Mouse (Mus musculus) hindbrain, embryonic 14.5 days (tissue): ENCODE results near the gene Sh3rf3. TPM values are rescaled to one million over a fixed set of nuclear protein-coding genes. Genes with fewer than 3 reads are reported as not detected.

Experiments used
- ATAC-seq: fragments of 200-750 bp; cut with Nextera tagmentation; 2 replicates; pipeline ENCODE4 v1.8.0; 2017; ENCODE audit warnings: moderate number of reproducible peaks, mild to moderate bottlenecking, moderate TSS enrichment, moderate library complexity; ENCODE audit not compliant: low FRiP score
- DNase-seq: peaks from one replicate; pipeline ENCODE4 v3.0.0-alpha.2; 2015; ENCODE audit warnings: low spot score
- H3K27ac ChIP-seq: fragments of 300-500 bp; sonication (generic); 2 replicates; pipeline ENCODE4 v1.5.1; 2014; ENCODE audit warnings: mild to moderate bottlenecking, moderate library complexity
- H3K27me3 ChIP-seq: fragments of 300-500 bp; sonication (generic); 2 replicates; pipeline ENCODE4 v1.6.1; 2014; ENCODE audit warnings: mild to moderate bottlenecking, low read length, mixed read lengths; ENCODE audit not compliant: control insufficient read depth, insufficient read depth
- H3K36me3 ChIP-seq: fragments of 300-500 bp; sonication (generic); replicated peaks from 2 replicates; pipeline ENCODE4 v1.6.1; 2014; ENCODE audit not compliant: control insufficient read depth, insufficient read depth
- H3K4me1 ChIP-seq: fragments of 300-500 bp; sonication (generic); replicated peaks from 2 replicates; pipeline ENCODE4 v1.6.1; 2014; ENCODE audit warnings: antibody characterized with exemption, low read length, mixed read lengths; ENCODE audit not compliant: control insufficient read depth, insufficient read depth
- H3K4me2 ChIP-seq: fragments of 300-500 bp; sonication (generic); replicated peaks from 2 replicates; pipeline ENCODE4 v1.6.1; 2014; ENCODE audit warnings: mild to moderate bottlenecking, moderate library complexity
- H3K4me3 ChIP-seq: fragments of 300-500 bp; sonication (generic); replicated peaks from 2 replicates; pipeline ENCODE4 v1.5.1; 2014; ENCODE audit warnings: mild to moderate bottlenecking, low read length
- H3K9ac ChIP-seq: fragments of 300-500 bp; sonication (generic); 2 replicates; pipeline ENCODE4 v1.6.1; 2014
- H3K9me3 ChIP-seq: fragments of 300-500 bp; sonication (generic); 2 replicates; pipeline ENCODE4 v1.6.1; 2016; ENCODE audit warnings: low read length; ENCODE audit not compliant: control insufficient read depth
- WGBS: fragments of 180-500 bp; shearing (Covaris S2); extraction: QIAGEN DNeasy Blood & Tissue Kit; methylation state at CpG from one replicate; pipeline ENCODE4 v1.1.7; 2014; 5-methylcytosine and 5-hydroxymethylcytosine counted together
- polyA plus RNA-seq: library from polyadenylated mRNA; unstranded; fragments of >200 nt; fragmentation: Nextera tagmentation; extraction: Ambion mirVana; gene quantifications from 2 replicates; pipeline ENCODE4 v1.2.1, GENCODE M21; 2014

Sh3rf3 gene
- polyA plus RNA-seq, 1 experiment from 2014 or later = 5.2 TPM

- Histone ChIP-seq H3K9me3 (no peaks in the 10 kb centered on the region), H3K9ac (no peak overlapping the region), H3K4me2 (no peak overlapping the region), H3K4me1 (no peaks in the 10 kb centered on the region), H3K27me3 (no peaks in the 10 kb centered on the region), H3K27ac (no peak overlapping the region), H3K4me3 (no peak overlapping the region), H3K36me3 (no peaks in the 10 kb centered on the region)
- no peak for DNase-seq
- ATAC-seq = peak; percentile 37; the same call in 1 of the 2 replicates
- WGBS = 38% methylated on average over 2 of the region's 2 CpGs
Observed at GRCm38 (mm10) chr10:58864735-58865134, 51.6 kb downstream of the Sh3rf3 start.

- no peak for ATAC-seq
- Histone ChIP-seq H3K4me2 (no peak overlapping the region), H3K36me3 (no peaks in the 10 kb centered on the region), H3K4me1 (peaks cover 12% of the 10 kb centered on the region; the same call in 1 of the 2 replicates), H3K27ac (no peak overlapping the region), H3K9ac (no peak overlapping the region), H3K27me3 (no peaks in the 10 kb centered on the region), H3K9me3 (no peaks in the 10 kb centered on the region), H3K4me3 (no peak overlapping the region)
- DNase-seq = no peak
- WGBS = 84% methylated on average over 2 of the region's 2 CpGs
Observed at GRCm38 (mm10) chr10:58867536-58867935, 54.4 kb downstream of the Sh3rf3 start.

- H3K4me3 ChIP-seq = no peak overlapping the region
- no peak overlapping the region for H3K9ac ChIP-seq
- DNase-seq = no peak
- H3K4me2 ChIP-seq = no peak overlapping the region
- peaks cover 12% of the 10 kb centered on the region; the same call in 1 of the 2 replicates for H3K4me1 ChIP-seq
- WGBS = 98% methylated on average over 1 of the region's 1 CpGs
- no peaks in the 10 kb centered on the region for H3K27me3 ChIP-seq
- ATAC-seq = no peak
- no peak overlapping the region for H3K27ac ChIP-seq
- no peaks in the 10 kb centered on the region for H3K9me3 ChIP-seq
- H3K36me3 ChIP-seq = no peaks in the 10 kb centered on the region
Observed at GRCm38 (mm10) chr10:58869836-58870235, 56.7 kb downstream of the Sh3rf3 start.

GRCm38 (mm10) chr10:58871149-58871820 is 58.1 kb downstream of the Sh3rf3 start:
- WGBS = 70% methylated on average over 10 of the region's 10 CpGs
- no peak overlapping the region for H3K4me2 ChIP-seq
- 0 out of 2 replicates have a peak, but pooled peaks have one; percentile 16 for ATAC-seq

GRCm38 (mm10) chr10:58871821-58872577 is 58.8 kb downstream of the Sh3rf3 start:
- DNase-seq (no peak), ATAC-seq (no peak)
- WGBS = 64% methylated on average over 7 of the region's 7 CpGs

More at GRCm38 (mm10) chr10:58871149-58871820, 58.1 kb downstream of the Sh3rf3 start:
- Histone ChIP-seq H3K4me1 (peaks cover 12% of the 10 kb centered on the region; the same call in 1 of the 2 replicates), H3K9ac (0 out of 2 replicates have a peak overlapping the region, but pooled peaks have one; percentile 11), H3K27me3 (no peaks in the 10 kb centered on the region), H3K36me3 (no peaks in the 10 kb centered on the region), H3K9me3 (no peaks in the 10 kb centered on the region), H3K27ac (peak overlapping the region; percentile 74), H3K4me3 (no peak overlapping the region)
- DNase-seq = no peak

GRCm38 (mm10) chr10:58877835-58878234 is 64.7 kb downstream of the Sh3rf3 start:
- Histone ChIP-seq H3K4me1 (no peaks in the 10 kb centered on the region), H3K36me3 (no peaks in the 10 kb centered on the region), H3K4me3 (no peak overlapping the region), H3K27me3 (no peaks in the 10 kb centered on the region), H3K4me2 (no peak overlapping the region), H3K27ac (no peak overlapping the region), H3K9ac (no peak overlapping the region), H3K9me3 (no peaks in the 10 kb centered on the region)
- ATAC-seq (no peak), DNase-seq (no peak)
- WGBS = 95% methylated on average over 4 of the region's 4 CpGs

More at GRCm38 (mm10) chr10:58871821-58872577, 58.8 kb downstream of the Sh3rf3 start:
- no peak overlapping the region for H3K4me3 ChIP-seq
- H3K4me2 ChIP-seq = no peak overlapping the region
- no peaks in the 10 kb centered on the region for H3K36me3 ChIP-seq
- H3K4me1 ChIP-seq = peaks cover 12% of the 10 kb centered on the region; the same call in 1 of the 2 replicates
- no peaks in the 10 kb centered on the region for H3K9me3 ChIP-seq
- H3K27ac ChIP-seq = peak overlapping the region; percentile 74; the same call in 1 of the 2 replicates
- H3K27me3 ChIP-seq = no peaks in the 10 kb centered on the region
- 0 out of 2 replicates have a peak overlapping the region, but pooled peaks have one; percentile 11 for H3K9ac ChIP-seq

GRCm38 (mm10) chr10:58878636-58879035 is 65.5 kb downstream of the Sh3rf3 start:
- H3K9ac ChIP-seq = no peak overlapping the region
- H3K36me3 ChIP-seq = no peaks in the 10 kb centered on the region
- H3K4me2 ChIP-seq = no peak overlapping the region
- H3K9me3 ChIP-seq = no peaks in the 10 kb centered on the region
- H3K27ac ChIP-seq = no peak overlapping the region
- 90% methylated on average over 4 of the region's 4 CpGs for WGBS
- no peaks in the 10 kb centered on the region for H3K27me3 ChIP-seq
- H3K4me3 ChIP-seq = no peak overlapping the region
- H3K4me1 ChIP-seq = no peaks in the 10 kb centered on the region
- DNase-seq (no peak), ATAC-seq (no peak)

- ATAC-seq = no peak
- no peak overlapping the region for H3K27ac ChIP-seq
- no peaks in the 10 kb centered on the region for H3K9me3 ChIP-seq
- H3K9ac ChIP-seq = no peak overlapping the region
- no peaks in the 10 kb centered on the region for H3K4me1 ChIP-seq
- H3K4me2 ChIP-seq = no peak overlapping the region
- no peaks in the 10 kb centered on the region for H3K27me3 ChIP-seq
- 93% methylated on average over 2 of the region's 2 CpGs for WGBS
- H3K36me3 ChIP-seq = no peaks in the 10 kb centered on the region
- DNase-seq = no peak
- no peak overlapping the region for H3K4me3 ChIP-seq
Observed at GRCm38 (mm10) chr10:58882741-58883140, 69.6 kb downstream of the Sh3rf3 start.

- ATAC-seq = no peak
- H3K9me3 ChIP-seq = no peaks in the 10 kb centered on the region
Observed at GRCm38 (mm10) chr10:58885351-58885750, 72.2 kb downstream of the Sh3rf3 start.

More at GRCm38 (mm10) chr10:58885351-58885750, 72.2 kb downstream of the Sh3rf3 start:
- Histone ChIP-seq H3K36me3 (no peaks in the 10 kb centered on the region), H3K27me3 (no peaks in the 10 kb centered on the region), H3K4me3 (no peak overlapping the region), H3K4me1 (no peaks in the 10 kb centered on the region), H3K9ac (no peak overlapping the region), H3K4me2 (no peak overlapping the region), H3K27ac (no peak overlapping the region)
- DNase-seq = no peak
- WGBS = 60% methylated on average over 5 of the region's 5 CpGs
